Comparison of ENCODE assay signal across 28 mouse cellular contexts in the genomic region with DNA sequence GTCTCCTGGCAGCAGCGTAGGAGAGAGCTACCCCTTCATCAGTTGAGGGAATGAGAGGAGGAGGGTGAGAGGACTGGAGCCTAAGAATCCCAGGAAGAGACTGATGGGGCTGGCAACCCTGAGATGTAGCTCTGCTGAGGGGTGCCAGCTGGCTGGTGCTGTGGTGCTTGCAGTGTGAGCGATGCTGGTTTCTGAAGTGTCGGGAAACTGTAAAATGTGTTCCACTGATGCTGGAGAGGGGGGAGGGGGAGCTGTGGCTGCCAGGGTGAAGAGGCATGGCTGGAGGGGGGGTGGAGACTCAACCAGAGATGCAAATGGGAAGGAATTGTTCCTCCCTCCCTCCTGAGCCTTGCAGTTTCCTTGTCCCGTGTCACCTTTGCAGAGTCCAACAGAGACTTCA.
DNase-seq lines count a peak whose midpoint lies in the region; ATAC-seq lines count a peak whose summit lies in the region.
"Had no signal": no experiment of that assay in that cellular context is flagged by ENCODE, and none has a peak within 500 bp of the region (broad histone marks: within the 10 kb centered on the region; RNA-seq: fewer than 3 reads in every experiment).

No protein-coding gene starts in this region.

- H3K9ac ChIP-seq in midbrain, embryonic 13.5 days (replicated peaks): no peak overlapping the region
- H3K9ac ChIP-seq: heart, embryonic 13.5 days; hindbrain, embryonic 14.5 days; kidney, embryonic 15.5 days; limb, embryonic 12.5 days; liver, embryonic 15.5 days; lung, embryonic 14.5 days; stomach, embryonic 15.5 days had no signal

- WGBS in midbrain, embryonic 13.5 days: 70% methylated on average over 4 of the region's 4 CpGs

- H3K9me3 ChIP-seq in midbrain, embryonic 13.5 days: no peaks in the 10 kb centered on the region; the same call in 1 of the 2 replicates
- H3K9me3 ChIP-seq: heart, embryonic 13.5 days; kidney, embryonic 15.5 days; limb, embryonic 12.5 days; liver, embryonic 15.5 days; midbrain, embryonic 10.5 days; stomach, embryonic 15.5 days had no signal

- H3K36me3 ChIP-seq in midbrain, embryonic 13.5 days: no peaks in the 10 kb centered on the region
- H3K36me3 ChIP-seq: heart, embryonic 13.5 days; kidney, embryonic 15.5 days; limb, embryonic 12.5 days; liver, embryonic 15.5 days; midbrain, embryonic 10.5 days; stomach, embryonic 15.5 days had no signal

- no peak for DNase-seq in frontal cortex, adult 2 months (ENCODE audit: extremely low spot score in 1 of 2, low spot score in 1 of 2)
- peak; percentile 17 for DNase-seq in right cerebral cortex, postnatal 14 days
- DNase-seq in right cerebral cortex, postnatal 36 days (ENCODE audit: low spot score in 2 of 2): no peak
- peak; percentile 73 for DNase-seq in ZHBTc4 (ENCODE audit: low read depth, low spot score)
- DNase-seq in kidney, postnatal 4 days: no peak
- DNase-seq: adrenal gland, postnatal 25 days; cerebellum, adult 18-20 months; gastrocnemius, postnatal 10 days; heart, postnatal 10 days; kidney, adult 11 months; kidney, postnatal 25 days; lung, embryonic 14.5 days had no signal

- peak; percentile 31 for ATAC-seq in frontal cortex, adult (ENCODE audit: low TSS enrichment)
- ATAC-seq in midbrain, embryonic 13.5 days: no peak
- ATAC-seq: CD4-positive, CD25-positive, alpha-beta regulatory T cell, adult 4 months; midbrain, embryonic 16.5 days; Patski had no signal

- no peak overlapping the region for H3K27ac ChIP-seq in midbrain, embryonic 13.5 days
- H3K27ac ChIP-seq: heart, embryonic 13.5 days; hindbrain, embryonic 14.5 days; kidney, embryonic 15.5 days; layer of hippocampus, adult 2 months; left cerebral cortex, adult 2 months; limb, embryonic 12.5 days; liver, embryonic 15.5 days; macrophage; midbrain, embryonic 10.5 days; stomach, embryonic 15.5 days had no signal

- no peaks in the 10 kb centered on the region for H3K27me3 ChIP-seq in midbrain, embryonic 13.5 days
- H3K27me3 ChIP-seq: limb, embryonic 12.5 days; liver, embryonic 15.5 days; Patski; stomach, embryonic 15.5 days had no signal

- no peak overlapping the region for H3K4me3 ChIP-seq in midbrain, embryonic 13.5 days (replicated peaks)
- H3K4me3 ChIP-seq: erythroblast, embryonic 14.5 days; heart, embryonic 13.5 days; kidney, embryonic 15.5 days; layer of hippocampus, adult 2 months; left cerebral cortex, adult 2 months; limb, embryonic 12.5 days; liver, embryonic 15.5 days; midbrain, embryonic 10.5 days; stomach, embryonic 15.5 days had no signal

- no peak overlapping the region for H3K4me2 ChIP-seq in midbrain, embryonic 13.5 days (replicated peaks)
- H3K4me2 ChIP-seq: heart, embryonic 13.5 days; hindbrain, embryonic 14.5 days; kidney, embryonic 15.5 days; limb, embryonic 12.5 days; liver, embryonic 15.5 days; lung, embryonic 14.5 days; stomach, embryonic 15.5 days had no signal

- H3K4me1 ChIP-seq in midbrain, embryonic 13.5 days (replicated peaks): 0 out of 2 replicates have a peak, but pooled peaks cover 7% of the 10 kb centered on the region

Comparison
In these comparisons a context has a peak if more than half of its experiments do, and no peak if none do; other contexts are left out.
1. DNase-seq: peak in right cerebral cortex, postnatal 14 days (single experiment) and ZHBTc4 (single experiment); none in frontal cortex, adult 2 months (0 of 2), right cerebral cortex, postnatal 36 days (0 of 2) and kidney, postnatal 4 days (0 of 2).